Comparison of ENCODE assay signal across 20 mouse cellular contexts in the genomic region with DNA sequence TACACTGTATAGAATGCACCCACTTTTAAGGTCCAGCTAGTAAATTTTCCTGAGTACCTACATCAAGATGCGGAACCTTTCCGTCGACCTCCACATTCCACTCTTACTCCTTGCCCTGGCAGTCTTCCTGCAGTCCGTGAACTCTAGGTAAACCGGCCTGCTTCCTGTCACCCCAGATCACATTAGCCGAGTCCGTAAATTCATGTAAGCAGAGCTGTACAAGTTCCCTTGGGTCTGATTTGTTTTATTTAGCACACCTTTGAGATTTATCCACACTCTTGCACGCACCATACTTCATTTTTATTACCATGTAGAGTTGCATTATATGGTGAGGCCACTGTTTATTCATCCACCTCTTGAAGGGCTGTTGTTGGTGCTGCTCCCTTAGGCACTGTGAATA.
DNase-seq lines count a peak whose midpoint lies in the region; ATAC-seq and TF ChIP-seq lines count a peak whose summit lies in the region.
"Had no signal": no experiment of that assay in that cellular context is flagged by ENCODE, and none has a peak within 500 bp of the region (broad histone marks: within the 10 kb centered on the region; RNA-seq: fewer than 3 reads in every experiment).

No protein-coding gene starts in this region.

- H3K9ac ChIP-seq in kidney, embryonic 15.5 days = no peak overlapping the region
- H3K9ac ChIP-seq in intestine, postnatal 0 days (ENCODE audit: low read depth, low read length) = no peak overlapping the region
- H3K9ac ChIP-seq: embryonic facial prominence, embryonic 12.5 days; forebrain, embryonic 15.5 days; heart, embryonic 12.5 days; hindbrain, embryonic 15.5 days had no signal

- no peaks in the 10 kb centered on the region for H3K27me3 ChIP-seq in kidney, embryonic 15.5 days
- H3K27me3 ChIP-seq in intestine, postnatal 0 days (replicated peaks; ENCODE audit: control insufficient read depth, insufficient read depth, low read length) = no peaks in the 10 kb centered on the region
- H3K27me3 ChIP-seq: embryonic facial prominence, embryonic 12.5 days; forebrain, embryonic 15.5 days; heart, embryonic 12.5 days; hindbrain, embryonic 15.5 days had no signal

- no peak overlapping the region for H3K27ac ChIP-seq in kidney, embryonic 15.5 days
- no peak overlapping the region for H3K27ac ChIP-seq in intestine, postnatal 0 days (ENCODE audit: low read depth, low read length)
- H3K27ac ChIP-seq: embryonic facial prominence, embryonic 12.5 days; forebrain, embryonic 15.5 days; hindbrain, embryonic 15.5 days had no signal

- WGBS in kidney, embryonic 15.5 days = 17% methylated on average over 8 of the region's 8 CpGs
- 55% methylated on average over 8 of the region's 8 CpGs for WGBS in intestine, postnatal 0 days

- H3K36me3 ChIP-seq in kidney, embryonic 15.5 days = no peaks in the 10 kb centered on the region
- no peaks in the 10 kb centered on the region for H3K36me3 ChIP-seq in intestine, postnatal 0 days (ENCODE audit: control insufficient read depth, insufficient read depth)
- H3K36me3 ChIP-seq: embryonic facial prominence, embryonic 12.5 days; forebrain, embryonic 15.5 days; G1E; heart, embryonic 12.5 days; hindbrain, embryonic 15.5 days had no signal

- no peak for TF ChIP-seq CTCF in intestine, postnatal 0 days (IDR thresholded peaks at IDR 0.05; ENCODE audit: low read depth)

- ATAC-seq in kidney, embryonic 15.5 days (replicated peaks; ENCODE audit: low FRiP score) = peak; percentile 52
- no peak for ATAC-seq in intestine, postnatal 0 days
- ATAC-seq: CD4-positive, CD25-positive, alpha-beta regulatory T cell, adult 4 months; forebrain, embryonic 15.5 days had no signal

- H3K4me1 ChIP-seq in kidney, embryonic 15.5 days = peaks cover 4% of the 10 kb centered on the region; the same call in 1 of the 2 replicates
- H3K4me1 ChIP-seq in intestine, postnatal 0 days (replicated peaks; ENCODE audit: control insufficient read depth, insufficient read depth, low read length) = no peaks in the 10 kb centered on the region
- H3K4me1 ChIP-seq: embryonic facial prominence, embryonic 12.5 days had no signal

- no peaks in the 10 kb centered on the region for H3K9me3 ChIP-seq in kidney, embryonic 15.5 days (replicated peaks)
- no peaks in the 10 kb centered on the region for H3K9me3 ChIP-seq in intestine, postnatal 0 days (ENCODE audit: control insufficient read depth)
- H3K9me3 ChIP-seq: embryonic facial prominence, embryonic 12.5 days; forebrain, embryonic 15.5 days; G1E; heart, embryonic 12.5 days; hindbrain, embryonic 15.5 days had no signal

- DNase-seq in embryo, embryonic 10 days (ENCODE audit: low spot score) = peak; percentile 27
- no peak for DNase-seq in embryo, embryonic 9.5 days (ENCODE audit: extremely low spot score)
- no peak for DNase-seq in kidney, postnatal 36 days
- peak; percentile 44 for DNase-seq in embryo, embryonic 10.5 days (ENCODE audit: low spot score)
- DNase-seq in forelimb bud, embryonic 11.5 days (ENCODE audit: low read depth, low spot score) = peak; percentile 64
- DNase-seq in layer of hippocampus, postnatal 36 days = no peak
- DNase-seq: adrenal gland, adult 8-10 months; adrenal gland, postnatal 36 days; B cell, adult 2 months; cerebellum, adult 2 months; cerebellum, postnatal 10 days; gastrocnemius, postnatal 14 days had no signal

- no peak overlapping the region for H3K4me2 ChIP-seq in kidney, embryonic 15.5 days
- H3K4me2 ChIP-seq in intestine, postnatal 0 days (replicated peaks; ENCODE audit: low read depth) = no peak overlapping the region
- H3K4me2 ChIP-seq: embryonic facial prominence, embryonic 12.5 days; forebrain, embryonic 15.5 days; heart, embryonic 12.5 days; hindbrain, embryonic 15.5 days had no signal

- H3K4me3 ChIP-seq in kidney, embryonic 15.5 days (replicated peaks) = no peak overlapping the region
- no peak overlapping the region for H3K4me3 ChIP-seq in intestine, postnatal 0 days (ENCODE audit: low read depth, low read length)
- H3K4me3 ChIP-seq: embryonic facial prominence, embryonic 12.5 days; forebrain, embryonic 15.5 days; heart, embryonic 12.5 days; hindbrain, embryonic 15.5 days had no signal

Comparison
In these comparisons a context has a peak if more than half of its experiments do, and no peak if none do; other contexts are left out.
1. DNase-seq: peak in embryo, embryonic 10 days (single experiment), embryo, embryonic 10.5 days (single experiment) and forelimb bud, embryonic 11.5 days (single experiment); none in embryo, embryonic 9.5 days (single experiment), kidney, postnatal 36 days (0 of 2) and layer of hippocampus, postnatal 36 days (0 of 2).